Mouse (Mus musculus) colon, adult 2 months (tissue): ENCODE data around the gene Psg28. TPM values are rescaled to one million over a fixed set of nuclear protein-coding genes. Genes with fewer than 3 reads are reported as not detected.

Experiments used
- polyA plus RNA-seq: library from polyadenylated mRNA; depleted of rRNA; stranded (reverse); fragments of >200 nt; gene quantifications from 2 replicates; pipeline ENCODE4 v1.2.3, GENCODE M21; 2012; rRNA removed

The Psg28 gene
- not detected in 2 replicates for polyA plus RNA-seq

DNA sequence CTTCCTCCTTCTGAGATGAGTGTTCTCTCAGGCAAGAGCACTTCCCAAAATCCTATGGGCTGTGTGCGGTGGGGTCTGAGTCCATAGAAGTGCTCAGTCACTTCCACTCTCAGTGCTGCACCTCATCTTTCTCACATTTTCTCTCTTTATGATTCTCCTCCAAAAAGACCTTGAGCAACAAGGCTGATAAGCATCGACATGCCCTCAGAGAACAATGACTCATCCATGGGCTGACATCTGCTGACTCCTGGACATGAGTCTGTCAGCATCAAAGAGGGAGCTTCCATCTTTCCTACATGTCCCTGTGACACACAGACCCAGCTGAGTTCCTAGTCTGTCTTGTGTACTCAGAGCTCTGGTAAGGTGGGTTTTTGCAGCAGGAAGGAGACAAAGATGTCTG is at the start of gene Psg28:
Psg28 (minus strand) TSS at position 101 of the 400 bp plus-strand sequence.

Other genes with a start within 250 kb of the Psg28 start
- not detected in 2 replicates for gene Mill1, start 186.7 kb downstream of the Psg28 start, polyA plus RNA-seq
- not detected in 2 replicates for gene Psg18, start 77.0 kb downstream of the Psg28 start, polyA plus RNA-seq
- gene Psg26, start 52.1 kb upstream of the Psg28 start, polyA plus RNA-seq = not detected in 2 replicates
- not detected in 2 replicates for gene Psg25, start 100.2 kb upstream of the Psg28 start, polyA plus RNA-seq
- gene Psg27, start 135.3 kb upstream of the Psg28 start, polyA plus RNA-seq = not detected in 2 replicates
- gene Psg23, start 184.5 kb upstream of the Psg28 start, polyA plus RNA-seq = not detected in 2 replicates
- not detected in 2 replicates for gene Psg21, start 224.7 kb upstream of the Psg28 start, polyA plus RNA-seq